Mouse (Mus musculus): Measurements from ENCODE around the gene Prkra.

GRCm38 (mm10) chr2:76620188-76620587 lies 27.6 kb downstream of the Prkra start:
- no peak for TF ChIP-seq CTCF (IDR thresholded peaks at IDR 0.05; ENCODE audit: insufficient read depth, low read length)
- no peak for TF ChIP-seq POLR2A (IDR thresholded peaks at IDR 0.05; ENCODE audit: borderline replicate concordance, extremely low read depth, low read depth, low read length)

All from lung, adult 2 months (tissue).